Mouse (Mus musculus) gastrocnemius, adult 8-10 months (tissue): ENCODE data around the gene Trim80. TPM values are rescaled to one million over a fixed set of nuclear protein-coding genes. Genes with fewer than 3 reads are reported as not detected.
A peak's percentile ranks its signal among the peaks of the same experiment; 100 is the strongest.
"Not testable (repeated sequence)": the region's sequence is repeated elsewhere in the genome, so short reads cannot be mapped to it uniquely, and the experiment has no call there.

Experiments used
- DNase-seq, 2 experiments: peaks; one replicate each; pipeline ENCODE4 v3.0.0; 2022; ENCODE audit warnings: low spot score in 2 of 2
- total RNA-seq, 4 experiments: library from RNA; stranded (reverse); gene quantifications; 2 replicates each; pipeline ENCODE4 v1.2.4; 2022

The Trim80 gene
- total RNA-seq, 4 experiments from 2014 or later, result not detected

DNA sequence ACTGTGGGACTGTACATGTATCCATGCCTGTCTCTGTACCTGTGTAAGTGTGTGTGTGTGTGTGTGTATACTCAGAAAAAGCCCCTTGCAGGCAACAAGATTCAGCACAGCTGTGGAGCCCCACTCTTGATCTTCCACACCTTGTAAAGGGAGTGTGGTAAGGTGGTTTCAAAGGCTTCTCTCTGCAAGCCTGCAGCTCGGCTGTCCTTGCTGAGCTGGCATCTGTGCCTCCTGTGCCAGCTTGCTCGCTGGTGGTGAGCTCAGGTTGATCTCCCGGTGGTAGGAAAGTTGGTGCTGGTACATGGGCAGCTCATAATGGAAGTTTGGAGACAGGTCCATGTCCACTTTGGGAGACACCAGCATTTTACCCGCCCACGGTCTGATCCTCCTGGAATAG, 21.5 kb downstream of the Trim80 start:
- DNase-seq, result no peak

DNA sequence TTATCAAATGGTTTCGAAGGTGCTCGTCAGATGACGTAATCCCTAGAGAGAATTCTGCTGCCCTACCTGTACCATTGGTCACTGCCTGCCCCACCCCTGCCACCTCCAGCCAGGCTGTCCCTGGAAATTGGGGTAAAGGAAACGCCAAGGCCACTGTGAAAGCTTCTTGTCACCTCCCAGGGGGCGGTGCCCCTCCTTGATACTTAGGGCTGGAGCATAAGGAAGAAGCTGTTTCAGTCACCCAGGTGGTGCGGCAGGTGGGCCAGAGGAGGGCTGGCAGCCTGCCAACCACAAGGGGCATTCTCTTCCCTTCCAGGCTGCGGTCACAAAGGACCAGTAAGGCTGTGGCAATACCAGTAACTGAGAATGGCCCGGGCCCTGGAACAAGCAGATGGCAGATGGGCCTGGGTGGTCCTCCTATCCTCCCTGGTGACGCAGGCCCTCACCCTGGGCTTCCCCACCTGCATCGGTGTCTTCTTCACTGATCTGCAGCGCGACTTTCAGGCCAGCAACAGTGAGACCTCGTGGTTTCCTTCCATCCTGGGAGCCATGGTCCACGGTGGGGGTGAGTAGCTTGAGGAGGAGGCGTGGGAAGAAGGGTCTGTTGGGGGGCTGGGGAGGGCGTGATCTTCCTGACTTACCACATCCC, 22.0 kb downstream of the Trim80 start, which contains the start of gene Slc16a5:
Gene Slc16a5 (plus strand): TSS at position 232 of the 649 bp plus-strand sequence.
- DNase-seq, result no peak

DNA sequence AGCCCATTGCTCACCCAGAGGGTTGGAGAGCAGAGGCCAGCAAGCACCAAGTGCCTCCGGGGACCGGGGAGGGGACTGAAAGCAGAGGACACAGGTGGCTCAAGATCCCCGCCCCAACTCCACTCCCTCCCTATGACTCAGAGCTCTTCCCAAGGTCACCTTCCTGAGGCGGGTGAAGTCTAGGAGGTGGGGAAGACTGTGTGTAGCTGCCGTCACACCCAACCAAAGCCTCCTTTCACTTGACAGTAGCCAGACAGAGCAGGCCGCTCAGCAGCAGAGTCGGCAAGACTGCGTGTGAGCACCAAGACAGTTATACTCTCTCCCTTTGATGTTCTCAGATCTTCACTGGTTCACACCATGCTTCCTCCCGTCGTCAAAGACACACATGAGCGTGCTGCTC, 23.1 kb downstream of the Trim80 start:
- no peak for DNase-seq

DNA sequence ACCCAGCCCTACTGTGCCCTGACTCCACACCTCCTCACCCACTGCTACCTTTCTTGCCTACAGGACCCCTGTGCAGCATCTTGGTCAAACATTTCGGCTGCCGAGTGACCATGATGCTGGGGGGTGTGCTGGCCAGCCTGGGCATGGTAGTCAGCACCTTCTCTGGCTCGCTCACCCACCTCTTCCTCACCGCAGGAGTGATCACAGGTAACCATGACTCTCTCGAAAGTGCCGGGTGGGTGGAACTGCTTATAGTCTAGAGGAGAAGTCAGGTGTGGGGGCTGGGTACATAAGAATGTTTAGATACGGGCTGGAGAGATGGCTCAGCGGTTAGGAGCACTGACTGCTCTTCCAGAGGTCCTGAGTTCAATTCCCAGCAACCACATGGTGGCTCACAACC, 24.5 kb downstream of the Trim80 start:
- no peak for DNase-seq

DNA sequence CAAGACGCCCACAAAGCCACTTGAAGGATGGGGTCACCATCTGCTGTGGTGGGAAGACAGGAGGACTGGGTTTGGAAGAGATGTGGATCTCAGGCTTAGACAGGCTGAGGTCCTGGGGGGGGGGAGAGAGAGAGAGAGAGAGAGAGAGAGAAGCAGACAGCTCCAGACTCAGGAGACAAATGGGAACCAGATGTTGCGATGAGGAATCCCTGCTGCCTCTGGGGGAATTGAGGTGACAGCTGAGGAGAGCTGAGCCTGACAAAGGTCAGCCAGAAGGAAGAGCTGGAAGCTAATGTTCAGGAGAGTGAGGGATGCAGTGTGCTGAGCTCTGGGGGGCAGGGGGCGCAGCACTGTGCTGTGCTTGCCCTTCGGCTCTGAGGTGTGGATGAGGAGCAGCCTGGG, 26.9 kb downstream of the Trim80 start:
- DNase-seq, result no peak

DNA sequence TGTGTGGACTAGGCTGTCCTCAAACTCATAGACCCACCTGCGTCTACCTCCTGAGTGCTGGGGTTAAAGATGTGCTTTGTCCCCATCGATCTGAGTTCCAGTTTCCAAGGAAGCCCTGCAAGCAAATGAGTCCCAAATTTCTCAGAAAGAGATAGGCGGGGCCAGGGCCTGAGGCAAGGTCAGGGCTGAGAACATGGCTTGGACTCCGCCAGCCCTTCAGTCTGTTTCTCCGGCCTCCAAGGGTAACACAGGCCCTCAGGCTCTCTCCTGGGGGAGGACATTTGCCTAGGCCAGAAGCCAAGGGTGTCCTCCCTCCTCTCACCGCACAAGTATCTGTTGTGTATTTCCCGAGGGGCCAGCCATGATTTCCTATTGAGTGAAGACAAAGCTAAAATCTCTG, 31.8 kb downstream of the Trim80 start:
- no peak for DNase-seq

DNA sequence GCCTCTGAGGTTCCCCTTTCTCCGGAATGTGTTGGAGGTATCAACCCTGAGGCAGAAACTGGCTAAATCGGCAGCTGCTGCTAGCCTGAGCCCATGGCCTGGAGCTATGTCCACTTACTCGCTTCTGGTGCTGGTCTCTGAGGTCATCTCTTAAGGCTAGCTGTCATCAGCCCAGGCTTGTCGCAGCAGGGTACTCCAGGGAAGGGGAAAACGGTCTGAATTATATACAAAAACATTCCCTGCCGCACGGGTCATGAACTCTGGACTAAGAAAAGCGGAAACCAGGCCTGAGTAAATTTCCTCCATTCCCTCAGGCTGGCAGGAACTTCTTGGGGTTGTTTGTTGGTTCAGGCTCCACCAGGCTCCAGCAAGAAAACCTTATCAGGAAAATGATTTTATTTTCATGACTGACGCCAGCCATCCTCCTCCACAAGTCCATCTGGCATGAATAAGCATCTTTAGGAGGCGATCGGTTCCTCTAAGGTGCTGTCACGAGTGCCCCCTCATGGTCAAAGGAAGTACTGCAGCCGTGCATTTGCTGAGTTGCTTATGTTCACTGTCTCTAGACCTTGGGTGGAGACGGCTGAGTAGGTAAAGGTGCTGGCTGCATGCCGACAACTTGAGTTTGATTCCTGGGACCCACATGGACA, 33.4 kb downstream of the Trim80 start:
- DNase-seq, result peak; percentile 91 to 93

DNA sequence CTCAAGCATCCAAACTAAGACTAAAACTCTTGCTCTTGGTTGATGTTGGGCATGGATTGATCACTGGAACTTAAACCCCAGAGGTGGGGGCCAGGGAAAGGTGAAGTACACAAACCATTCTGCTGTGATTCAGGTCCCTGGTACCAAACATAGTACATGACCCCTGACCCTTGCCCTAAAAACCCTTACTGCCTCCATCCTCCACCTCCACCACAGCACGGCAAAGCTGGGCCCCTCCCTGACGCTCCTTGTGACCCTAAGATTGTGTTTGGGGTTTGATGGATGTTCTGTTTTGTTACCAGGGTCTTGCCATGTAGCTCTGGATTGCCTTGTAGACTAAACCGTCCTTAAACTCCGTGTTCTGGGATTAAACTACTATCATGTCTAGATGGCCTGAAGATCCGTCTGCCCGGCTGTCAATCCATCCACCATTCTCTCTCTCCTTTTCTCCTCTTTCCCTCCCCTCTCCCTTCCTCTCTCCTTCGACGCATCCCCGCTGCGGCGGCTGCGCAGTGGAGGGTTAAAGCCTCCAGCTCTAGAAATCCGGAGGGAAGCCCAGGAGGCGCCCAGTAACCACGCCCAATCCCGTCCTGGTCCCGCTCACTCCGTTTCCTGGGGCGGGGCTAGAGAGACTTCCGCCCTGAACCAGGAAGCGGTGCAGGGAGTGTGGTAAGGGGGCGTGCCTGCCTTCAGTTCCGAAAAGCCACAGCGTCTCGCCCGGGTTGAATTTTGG, 34.8 kb downstream of the Trim80 start, which contains the start of gene Armc7:
Gene Armc7 (plus strand): TSS at position 643 of the 733 bp plus-strand sequence.
- peak; percentile 89 to 92 for DNase-seq

DNA sequence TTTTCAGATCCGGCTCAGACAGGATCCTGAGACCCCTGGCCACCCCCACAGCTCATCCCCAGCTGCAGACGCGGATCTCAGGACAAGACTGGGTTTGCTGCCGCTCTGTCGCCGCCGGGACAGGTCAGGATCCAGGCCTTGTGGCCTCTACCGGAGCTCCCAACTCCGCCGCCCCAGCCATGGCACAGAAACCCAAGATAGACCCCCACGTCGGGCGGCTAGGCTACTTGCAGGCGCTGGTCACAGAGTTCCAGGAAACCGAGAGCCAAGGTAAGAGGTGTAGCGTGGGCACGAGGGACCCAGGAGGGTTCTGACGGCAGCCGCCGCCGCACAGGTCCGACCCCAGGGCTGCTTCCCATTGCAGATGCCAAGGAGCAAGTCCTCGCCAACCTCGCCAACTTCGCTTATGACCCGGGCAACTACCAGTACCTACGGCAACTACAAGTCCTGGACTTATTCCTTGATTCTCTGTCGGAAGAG, 35.5 kb downstream of the Trim80 start:
- no peak for DNase-seq

DNA sequence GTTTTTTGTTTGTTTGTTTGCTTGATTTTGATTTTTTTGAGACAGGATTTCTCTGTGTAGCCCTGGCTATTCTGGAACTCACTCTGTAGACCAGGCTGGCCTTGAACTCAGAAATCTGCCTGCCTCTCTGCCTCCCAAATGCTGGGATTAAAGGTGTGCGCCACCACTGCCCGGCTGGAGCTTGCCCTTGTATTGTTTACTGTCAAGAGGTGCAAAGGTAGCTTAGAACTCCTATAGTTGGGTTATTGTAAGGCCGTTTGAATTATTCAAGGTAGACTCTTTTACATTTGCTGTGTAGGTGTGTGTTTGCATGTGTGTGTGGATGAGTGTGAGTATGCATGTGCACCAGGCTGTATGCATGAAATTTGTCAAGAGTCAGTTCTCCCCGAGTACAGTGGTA, 36.3 kb downstream of the Trim80 start:
- DNase-seq, result not testable (repeated sequence)

DNA sequence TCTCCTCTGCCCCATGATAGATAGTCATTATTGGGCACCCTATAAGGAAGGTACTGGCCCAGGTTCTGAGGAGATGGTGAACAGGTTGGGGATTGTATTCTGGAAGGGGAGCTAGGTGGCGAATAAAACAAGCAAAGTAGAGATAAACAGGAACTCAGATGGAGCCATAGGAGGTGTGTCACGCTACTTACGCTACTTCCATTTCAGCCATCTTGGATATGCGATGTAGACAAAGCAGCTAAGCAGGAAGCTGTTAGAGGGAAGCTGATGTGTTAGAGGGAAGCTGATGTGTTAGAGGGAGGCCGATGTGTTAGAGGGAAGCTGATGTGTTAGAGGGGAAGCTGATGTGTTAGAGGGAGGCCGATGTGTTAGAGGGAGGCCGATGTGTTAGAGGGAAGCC, 37.0 kb downstream of the Trim80 start:
- not testable (repeated sequence) for DNase-seq

DNA sequence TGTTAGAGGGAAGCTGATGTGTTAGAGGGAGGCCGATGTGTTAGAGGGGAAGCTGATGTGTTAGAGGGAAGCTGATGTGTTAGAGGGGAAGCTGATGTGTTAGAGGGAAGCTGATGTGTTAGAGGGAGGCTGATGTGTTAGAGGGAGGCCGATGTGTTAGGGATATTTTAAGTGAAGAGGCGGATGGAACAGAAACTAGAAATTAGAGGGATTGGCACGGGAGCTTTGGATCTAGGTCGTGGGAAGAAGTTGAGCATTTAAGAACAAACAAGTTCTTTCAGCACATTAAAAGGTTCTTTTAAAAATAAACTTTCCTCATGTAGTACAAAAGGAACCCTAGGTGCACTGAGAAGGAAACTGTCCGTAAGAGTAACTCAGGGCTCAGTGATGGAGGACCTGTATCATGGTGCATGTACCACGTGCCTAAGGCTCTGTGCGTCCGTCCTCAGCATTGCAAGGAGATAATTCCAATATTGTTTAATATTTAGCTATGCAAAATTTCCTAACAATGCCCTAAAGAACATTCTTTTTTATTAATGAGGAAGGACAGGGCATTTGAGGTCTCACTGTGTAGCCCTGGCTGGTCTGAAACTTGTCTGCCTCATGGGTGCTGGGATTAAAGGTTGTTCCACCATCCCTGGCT, 38.1 kb downstream of the Trim80 start:
- no peak for DNase-seq

DNA sequence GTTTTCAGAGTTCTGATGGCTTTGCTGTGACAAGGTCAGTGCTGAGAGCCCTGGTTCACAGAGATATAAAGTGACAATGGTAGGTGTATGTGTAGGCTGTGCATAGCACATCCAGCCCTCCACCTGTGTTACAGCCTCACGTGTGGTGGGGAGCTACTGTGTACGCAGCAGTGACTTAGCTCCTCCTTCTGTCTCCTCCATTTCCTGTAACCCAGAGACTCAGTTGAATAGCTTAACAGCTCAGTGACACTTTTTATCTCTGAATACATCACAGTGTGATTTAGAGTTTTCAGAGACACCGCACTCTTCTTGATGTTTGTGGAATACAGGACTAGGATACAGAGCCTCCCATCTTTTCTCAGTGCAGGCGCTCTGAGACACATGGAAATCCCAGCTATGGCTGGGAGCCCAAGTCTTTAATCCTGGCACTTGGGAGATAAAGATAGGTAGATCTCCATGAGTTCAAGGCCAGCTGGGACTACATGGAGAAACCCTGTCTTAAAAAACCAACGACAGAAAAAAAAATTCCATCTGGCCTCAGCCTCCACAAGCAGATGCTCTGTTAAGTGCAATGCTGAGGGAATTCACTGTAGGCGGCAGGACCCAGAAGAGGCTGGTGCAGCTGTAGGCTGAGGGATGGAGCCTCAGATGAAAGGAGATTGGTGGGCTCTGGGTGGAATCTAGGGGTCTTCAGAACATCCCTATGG, 41.4 kb downstream of the Trim80 start:
- DNase-seq, result no peak

DNA sequence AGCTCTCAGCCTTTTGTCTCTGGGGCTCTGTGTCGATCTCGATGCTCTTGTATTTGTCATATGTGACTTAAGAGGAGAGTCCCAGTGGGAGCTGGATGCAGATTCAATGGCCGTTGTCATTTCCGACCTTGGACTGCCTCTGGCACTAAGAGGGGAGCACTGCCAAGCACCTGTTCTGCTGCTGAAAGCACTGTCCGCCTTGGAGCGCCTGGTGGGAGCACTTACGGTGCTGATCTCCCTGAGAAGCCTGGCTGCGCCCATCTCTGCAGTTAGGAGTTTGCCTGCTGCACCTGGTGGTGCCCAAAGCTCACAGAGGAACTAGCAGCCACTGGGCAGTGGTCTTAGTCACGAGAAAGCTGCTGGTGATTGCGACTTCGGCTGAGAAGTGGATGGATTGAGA, 42.9 kb downstream of the Trim80 start:
- peak in 1 of 2 experiments; percentile 23 for DNase-seq

DNA sequence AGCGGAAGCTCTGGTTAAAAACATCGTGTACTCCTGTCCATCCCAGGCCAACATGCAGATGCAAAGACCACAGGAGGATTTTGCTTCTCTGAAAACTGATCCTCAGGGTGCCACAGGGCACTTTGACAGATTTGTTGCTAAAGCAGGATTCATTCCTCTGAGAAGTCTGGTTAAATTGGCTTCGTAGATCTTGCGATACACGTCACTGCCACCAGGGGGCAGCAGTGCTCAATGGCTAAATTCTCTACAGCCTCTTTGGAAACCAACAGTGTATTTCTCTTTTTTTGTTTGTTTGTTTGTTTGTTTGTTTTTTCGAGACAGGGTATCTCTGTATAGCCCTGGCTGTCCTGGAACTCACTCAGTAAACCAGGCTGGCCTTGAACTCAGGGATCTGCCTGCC, 43.4 kb downstream of the Trim80 start:
- peak; percentile 57 to 73 for DNase-seq

DNA sequence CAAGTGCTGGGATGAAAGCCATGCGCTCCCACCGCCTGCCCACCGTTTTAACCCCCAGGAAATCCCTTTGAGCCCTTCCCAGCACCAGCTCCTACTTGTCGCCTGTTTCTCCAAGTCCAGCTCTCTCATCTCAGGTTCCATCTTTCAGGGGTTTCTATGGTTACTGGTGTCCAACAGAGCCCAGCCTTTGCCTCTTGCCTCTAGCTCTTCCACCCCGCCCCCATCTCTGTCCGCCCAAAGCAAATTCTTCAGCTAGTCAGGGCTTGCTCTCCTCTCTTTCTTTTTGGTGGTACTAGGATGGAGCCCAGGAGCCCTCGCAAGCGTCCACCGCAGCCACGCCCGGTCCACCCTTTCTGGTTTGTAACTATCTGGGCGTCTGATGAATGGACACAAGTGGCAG, 44.8 kb downstream of the Trim80 start:
- DNase-seq, result no peak

DNA sequence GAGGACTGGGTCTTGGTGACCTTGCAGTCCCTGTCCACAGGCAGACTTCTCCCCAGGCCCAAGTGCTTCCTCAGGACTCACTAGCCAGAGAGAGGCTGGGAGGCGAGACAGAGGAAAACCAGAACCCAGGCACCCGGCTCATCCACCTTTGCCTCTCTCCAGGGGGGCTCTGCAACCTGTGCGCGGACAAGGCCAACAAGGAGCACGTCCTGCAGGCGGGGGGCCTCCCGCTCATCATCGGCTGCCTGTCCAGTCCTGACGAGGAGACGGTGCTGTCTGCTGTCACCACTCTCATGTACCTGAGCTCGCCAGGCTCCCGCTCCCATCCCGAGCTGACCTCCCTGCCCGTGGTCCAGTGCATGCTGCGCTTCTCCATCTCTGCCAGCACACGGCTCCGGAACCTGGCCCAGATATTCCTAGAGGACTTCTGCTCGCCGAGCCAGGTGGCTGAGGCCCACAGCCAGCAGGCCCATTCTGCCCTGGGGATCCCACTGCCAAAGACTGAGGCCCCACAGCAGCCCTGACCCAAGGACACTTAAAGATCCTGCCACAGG, 48.3 kb downstream of the Trim80 start:
- no peak for DNase-seq

DNA sequence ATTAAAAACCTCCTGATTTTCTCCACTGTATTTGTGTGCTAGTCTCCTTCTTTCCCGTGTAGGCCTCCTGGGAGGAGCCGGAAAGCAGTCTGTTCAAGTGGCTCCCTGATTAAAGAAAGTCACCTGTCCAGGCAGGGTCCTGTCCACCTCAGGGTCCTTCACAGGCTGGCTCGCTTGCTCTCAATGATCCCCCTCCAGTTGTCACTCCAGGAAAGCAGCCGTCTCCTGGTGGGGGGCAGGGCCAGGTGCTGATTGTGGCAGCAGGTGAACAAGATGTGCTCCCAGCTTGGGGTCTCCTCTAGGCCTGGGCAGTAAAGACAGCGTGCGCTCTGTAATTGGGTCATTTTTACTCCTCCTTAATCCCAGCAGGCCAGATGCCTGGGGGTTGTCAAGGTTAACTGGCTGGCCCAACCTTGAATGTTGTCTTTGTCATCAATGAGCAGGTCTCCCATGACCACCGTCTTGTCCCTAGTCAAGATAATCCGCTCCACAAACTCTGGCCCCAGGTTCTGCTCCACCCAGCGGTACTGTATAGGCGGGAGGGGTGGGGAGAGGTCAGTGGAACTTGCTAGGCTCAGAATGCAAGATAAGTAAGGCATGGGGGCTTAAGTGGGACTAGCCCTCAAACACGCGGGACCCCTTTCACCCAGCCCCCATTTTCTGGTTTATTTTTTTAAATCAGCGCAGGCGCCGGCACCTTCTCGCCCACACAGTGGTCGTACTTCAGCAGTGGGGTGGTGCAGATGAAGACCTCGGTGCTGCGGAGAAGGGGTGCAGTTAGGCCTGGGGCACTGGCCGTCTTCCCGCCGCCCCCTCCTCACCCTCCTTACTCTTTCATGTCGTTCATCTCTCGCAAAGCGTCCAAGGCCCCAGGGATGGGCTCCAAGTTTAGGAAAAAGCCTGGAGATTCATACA, 50.4 kb downstream of the Trim80 start:
- DNase-seq, result no peak

DNA sequence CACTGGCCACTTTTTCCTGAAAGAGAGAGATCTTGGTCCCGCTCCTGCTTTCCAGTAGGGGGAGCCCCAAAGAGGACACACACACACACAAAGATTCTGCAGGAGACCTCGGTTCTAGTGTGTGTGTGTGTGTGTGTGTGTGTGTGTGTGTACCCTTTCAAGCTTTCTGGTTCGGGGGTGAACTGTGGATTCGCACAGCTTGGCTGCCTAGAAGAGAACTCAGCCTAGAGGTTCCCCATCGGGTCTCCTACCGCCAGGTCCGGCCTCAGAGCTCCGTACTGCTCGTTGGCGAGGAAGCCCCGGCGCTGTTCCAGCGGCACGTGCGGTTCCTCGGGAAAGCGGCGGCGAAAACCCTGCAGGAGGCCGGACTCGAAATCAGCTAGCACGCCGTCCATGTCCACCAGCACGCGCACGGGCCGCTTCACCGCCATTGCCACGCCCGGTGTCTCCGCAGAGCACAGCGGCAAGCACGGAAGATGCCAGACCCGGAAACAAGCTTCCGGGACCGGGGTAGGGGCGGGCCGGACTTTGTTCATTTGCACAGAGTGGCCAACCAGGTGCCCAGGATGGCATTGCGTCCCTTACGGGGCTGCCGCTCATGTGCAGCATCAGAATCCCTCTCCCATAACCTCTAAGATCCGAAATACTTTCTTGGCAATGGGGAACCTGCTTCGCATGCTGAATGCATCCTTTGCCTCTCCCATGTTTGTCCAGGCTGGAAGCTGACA, 51.2 kb downstream of the Trim80 start, which contains the start of gene Nt5c:
Gene Nt5c (minus strand): TSS at position 507 of the 728 bp plus-strand sequence.
- DNase-seq, result peak; percentile 55
